ENCODE assay signal across 12 mouse cellular contexts in the genomic region with DNA sequence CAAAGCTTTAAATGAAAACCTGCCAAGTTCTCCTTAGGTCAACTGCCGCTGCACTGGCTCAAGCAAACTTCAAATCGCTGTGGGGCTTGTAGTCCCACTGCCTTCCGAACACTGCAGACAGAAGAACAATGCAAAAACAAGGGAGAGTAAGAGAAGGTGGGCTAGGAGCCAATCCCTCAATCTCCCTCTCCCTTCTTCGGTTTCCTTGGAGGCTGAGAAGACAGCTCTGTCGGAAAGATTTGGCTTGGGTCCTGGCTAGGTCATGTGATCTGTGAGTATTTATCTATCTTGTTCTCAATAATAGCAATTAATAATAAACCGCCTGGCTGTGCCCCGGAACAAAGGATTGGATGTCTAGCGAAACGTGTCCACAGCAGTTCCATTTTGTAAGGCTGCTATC.
DNase-seq lines count a peak whose midpoint lies in the region; ATAC-seq and TF ChIP-seq lines count a peak whose summit lies in the region.
"Had no signal": no experiment of that assay in that cellular context is flagged by ENCODE, and none has a peak within 500 bp of the region (broad histone marks: within the 10 kb centered on the region; RNA-seq: fewer than 3 reads in every experiment).

No protein-coding gene starts in this region.

- no peak for TF ChIP-seq CTCF in left cerebral cortex, adult 2 months (IDR thresholded peaks at IDR 0.05)

- H3K27ac ChIP-seq in left cerebral cortex, adult 2 months, result no peak overlapping the region
- H3K27ac ChIP-seq: kidney, embryonic 15.5 days had no signal

- H3K4me3 ChIP-seq in left cerebral cortex, adult 2 months, result no peak overlapping the region
- H3K4me3 ChIP-seq: kidney, embryonic 15.5 days; megakaryocyte, embryonic 14.5 days had no signal

- intact Hi-C loops in gastrocnemius, postnatal 36 days (cut with DNase I), result no loop called here
- intact Hi-C loops in left cerebral cortex, postnatal 4 days (cut with DNase I), result no loop called here
- intact Hi-C loops in left cerebral cortex, adult 2 months (cut with DNase I), result no loop called here

- ATAC-seq in megakaryocyte progenitor cell, adult 5-6 weeks (replicated peaks; ENCODE audit: poor library complexity), result no peak

- peak; percentile 36 for DNase-seq in gastrocnemius, adult 18-20 months (ENCODE audit: low spot score)
- DNase-seq in gastrocnemius, postnatal 36 days, result no peak
- DNase-seq in left cerebral cortex, postnatal 4 days, result peak; percentile 18
- DNase-seq in left cerebral cortex, adult 2 months (ENCODE audit: extremely low spot score in 1 of 2, low spot score in 2 of 2), result no peak
- peak; percentile 30 for DNase-seq in right cerebral cortex, postnatal 4 days
- no peak for DNase-seq in right cerebral cortex, adult 18-20 months
- DNase-seq: adrenal gland, postnatal 25 days; cerebellum, adult 11 months; right cerebral cortex, postnatal 25 days had no signal

Comparison
In these comparisons a context has a peak if more than half of its experiments do, and no peak if none do; other contexts are left out.
1. DNase-seq: peak in gastrocnemius, adult 18-20 months (single experiment), left cerebral cortex, postnatal 4 days (single experiment) and right cerebral cortex, postnatal 4 days (single experiment); none in gastrocnemius, postnatal 36 days (0 of 2), left cerebral cortex, adult 2 months (0 of 2) and right cerebral cortex, adult 18-20 months (single experiment).